Mouse (Mus musculus): Measurements from ENCODE around the gene Svbp.
A peak's percentile ranks its signal among the peaks of the same experiment; 100 is the strongest.

Gene Svbp

DNA sequence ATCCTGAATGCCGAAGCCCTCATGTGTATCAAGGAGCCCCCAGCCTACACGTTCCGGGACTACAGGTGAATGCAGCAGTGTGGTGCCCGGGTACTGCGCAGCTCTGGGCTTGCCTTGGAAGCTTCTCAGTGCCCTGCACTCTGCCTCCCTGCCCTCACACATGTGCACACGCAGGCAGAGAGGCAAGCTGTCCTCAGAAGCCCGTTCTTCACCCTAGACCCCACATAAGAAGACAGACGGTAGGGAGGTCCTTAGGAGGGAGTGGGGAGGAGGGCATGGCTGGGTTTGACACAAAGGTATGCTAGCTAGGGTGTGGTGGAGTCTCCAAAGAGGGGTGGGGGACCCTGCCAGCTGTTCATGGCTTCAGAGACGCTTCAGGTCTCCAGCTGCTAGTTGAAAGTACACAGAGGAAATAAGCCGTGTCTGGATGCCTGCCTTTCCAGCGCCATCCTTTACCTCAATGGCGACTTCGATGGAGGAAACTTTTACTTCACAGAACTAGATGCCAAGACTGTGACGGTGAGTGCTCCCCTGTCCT is 51.7 kb downstream of the Svbp start:
- no peak for DNase-seq (ENCODE audit: low spot score in 2 of 2)

DNA sequence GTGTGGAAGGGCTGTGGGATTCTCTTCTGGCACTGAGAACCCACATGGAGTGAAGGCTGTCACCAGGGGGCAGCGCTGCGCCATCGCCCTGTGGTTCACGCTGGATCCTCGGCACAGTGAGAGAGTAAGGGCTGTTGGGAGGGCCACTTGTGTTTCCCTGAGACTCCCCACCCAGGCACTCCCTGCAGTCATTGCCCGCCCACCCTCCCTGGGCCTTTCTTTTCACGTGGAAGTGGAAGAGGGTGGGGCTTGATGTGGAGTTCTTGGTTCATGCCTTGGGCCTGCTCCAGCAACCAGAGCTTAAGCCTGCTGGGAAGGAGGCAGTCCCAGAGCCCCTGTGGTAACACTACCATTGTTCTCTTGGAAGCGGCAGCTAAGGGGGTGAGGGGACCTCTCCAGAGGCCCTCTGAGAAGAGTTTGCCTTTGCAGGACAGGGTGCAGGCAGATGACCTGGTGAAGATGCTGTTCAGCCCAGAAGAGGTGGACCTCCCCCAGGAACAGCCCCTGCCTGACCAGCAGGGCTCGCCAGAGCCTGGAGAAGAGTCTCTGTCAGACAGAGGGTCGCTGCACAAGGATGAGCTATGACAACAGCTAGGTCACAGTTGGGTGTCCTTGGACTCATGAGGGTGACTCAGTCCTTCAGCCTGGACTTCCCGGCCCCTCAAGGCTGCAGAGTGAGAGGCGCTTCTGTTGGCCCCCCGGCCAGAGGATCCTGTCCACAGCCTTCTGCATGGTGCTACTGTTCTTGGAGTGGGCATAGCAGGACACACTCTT is 52.5 kb downstream of the Svbp start:
- DNase-seq (ENCODE audit: low spot score in 2 of 2), result peak; percentile 46 to 52

DNA sequence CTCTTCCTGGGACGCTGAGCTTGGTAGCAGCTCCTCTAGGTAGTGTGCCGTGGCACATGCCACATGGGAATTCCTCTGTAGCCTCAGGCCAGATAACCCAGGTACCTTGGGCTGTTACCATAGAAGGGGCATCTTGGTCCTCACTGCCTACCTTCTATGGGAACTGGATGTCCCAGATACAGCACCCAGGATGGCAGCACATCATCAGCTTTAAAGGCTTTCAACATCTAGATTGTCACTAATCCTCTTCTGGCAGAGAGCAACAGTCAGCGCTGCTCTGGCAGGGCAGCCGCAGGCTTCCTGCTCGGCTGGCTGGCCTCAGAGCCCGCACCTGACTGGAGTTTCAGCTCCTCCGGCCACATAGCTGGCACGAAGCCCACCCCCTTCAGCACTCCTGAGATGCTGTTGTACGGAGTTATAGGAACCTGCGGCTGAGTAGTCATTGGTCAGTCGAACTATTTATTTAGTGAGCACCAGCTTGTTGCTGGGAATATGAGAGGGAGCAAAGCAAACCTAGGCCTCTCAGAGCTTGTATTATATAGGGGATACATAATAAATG is 53.4 kb downstream of the Svbp start:
- DNase-seq (ENCODE audit: low spot score in 2 of 2), result no peak
